Mouse (Mus musculus) liver, postnatal 0 days (tissue): ENCODE data around the gene Rnf43. TPM values are rescaled to one million over a fixed set of nuclear protein-coding genes. Genes with fewer than 3 reads are reported as not detected.

Experiments
- ATAC-seq: fragments of 200-750 bp; cut with Nextera tagmentation; 2 replicates; pipeline ENCODE4 v1.8.0; 2017; ENCODE audit warnings: mild to moderate bottlenecking, moderate library complexity
- DNase-seq: peaks from one replicate; pipeline ENCODE4 v3.0.0-alpha.2; 2016
- H3K27ac ChIP-seq: fragments of 300-500 bp; sonication (generic); 2 replicates; pipeline ENCODE4 v1.5.1; 2014; ENCODE audit warnings: antibody characterized with exemption, moderate library complexity, mild to moderate bottlenecking, low read depth
- H3K27me3 ChIP-seq: fragments of 300-500 bp; sonication (generic); 2 replicates; pipeline ENCODE4 v1.6.1; 2014; ENCODE audit warnings: low read length, control low read depth, mixed read lengths; ENCODE audit not compliant: insufficient read depth
- H3K36me3 ChIP-seq: fragments of 300-500 bp; sonication (generic); replicated peaks from 2 replicates; pipeline ENCODE4 v1.6.1; 2014; ENCODE audit warnings: mild to moderate bottlenecking, control low read depth, low read length, moderate library complexity, mixed read lengths; ENCODE audit not compliant: insufficient read depth
- H3K4me1 ChIP-seq: fragments of 300-500 bp; sonication (generic); 2 replicates; pipeline ENCODE4 v1.6.1; 2014; ENCODE audit warnings: antibody characterized with exemption, mild to moderate bottlenecking, control low read depth; ENCODE audit not compliant: insufficient read depth
- H3K4me2 ChIP-seq: fragments of 300-500 bp; sonication (generic); 2 replicates; pipeline ENCODE4 v1.6.1; 2014; ENCODE audit warnings: low read depth, mild to moderate bottlenecking, low read length, moderate library complexity, mixed read lengths
- H3K4me3 ChIP-seq: fragments of 300-500 bp; sonication (generic); 2 replicates; pipeline ENCODE4 v1.5.1; 2014; ENCODE audit warnings: low read depth, low read length
- H3K9ac ChIP-seq: fragments of 300-500 bp; sonication (generic); replicated peaks from 2 replicates; pipeline ENCODE4 v1.6.1; 2014; ENCODE audit warnings: mild to moderate bottlenecking, moderate library complexity
- H3K9me3 ChIP-seq: fragments of 300-500 bp; sonication (generic); 2 replicates; pipeline ENCODE4 v1.6.1; 2016; ENCODE audit warnings: mild to moderate bottlenecking, control low read depth, low read length, mixed read lengths
- CTCF ChIP-seq: sonication (generic); IDR thresholded peaks from 2 replicates; pipeline ENCODE4 v1.5.1; 2016; ENCODE audit warnings: antibody characterized with exemption, low read depth
- EP300 ChIP-seq: IDR thresholded peaks from 2 replicates; pipeline ENCODE4 v1.6.1; 2016; ENCODE audit warnings: antibody characterized with exemption, low read depth, mild to moderate bottlenecking
- WGBS: fragments of 180-500 bp; shearing (Covaris S2); extraction: QIAGEN DNeasy Blood & Tissue Kit; methylation state at CpG from one replicate; pipeline ENCODE4 v1.1.7; 2014; ENCODE audit not compliant: insufficient replicate concordance; 5-methylcytosine and 5-hydroxymethylcytosine counted together
- polyA plus RNA-seq: library from polyadenylated mRNA; unstranded; fragments of >200 nt; fragmentation: Nextera tagmentation; extraction: Ambion mirVana; gene quantifications from 2 replicates; pipeline ENCODE4 v1.2.1, GENCODE M21; 2015

Gene Rnf43
- polyA plus RNA-seq, 1 experiment from 2014 or later = 4.2 TPM

GRCm38 (mm10) chr11:87722891-87723290, 60.4 kb downstream of the Rnf43 start:
- H3K4me1 ChIP-seq = peaks cover 24% of the 10 kb centered on the region
- DNase-seq (no peak), ATAC-seq (no peak)

GRCm38 (mm10) chr11:87725515-87725914, 63.0 kb downstream of the Rnf43 start:
- Histone ChIP-seq H3K27me3 (no peaks in the 10 kb centered on the region), H3K9ac (peak overlapping the region; percentile 62), H3K4me3 (no peak overlapping the region), H3K4me1 (peaks cover 36% of the 10 kb centered on the region), H3K36me3 (no peaks in the 10 kb centered on the region), H3K27ac (peak overlapping the region; percentile 93), H3K9me3 (no peaks in the 10 kb centered on the region), H3K4me2 (peak overlapping the region; percentile 62)
- no peak for TF ChIP-seq CTCF
- no peak for TF ChIP-seq EP300
- ATAC-seq (no peak), DNase-seq (no peak)

More at GRCm38 (mm10) chr11:87722891-87723290, 60.4 kb downstream of the Rnf43 start:
- Histone ChIP-seq H3K9me3 (no peaks in the 10 kb centered on the region), H3K4me2 (no peak overlapping the region), H3K4me3 (no peak overlapping the region), H3K27me3 (no peaks in the 10 kb centered on the region), H3K27ac (no peak overlapping the region), H3K9ac (no peak overlapping the region), H3K36me3 (0 out of 2 replicates have a peak, but pooled peaks cover 3% of the 10 kb centered on the region)
- 84% methylated on average over 4 of the region's 4 CpGs for WGBS
- TF ChIP-seq EP300 (no peak), CTCF (peak; percentile 35)

GRCm38 (mm10) chr11:87725964-87726562, 63.5 kb downstream of the Rnf43 start:
- H3K9ac ChIP-seq = peak overlapping the region; percentile 62
- peak; percentile 95 for ATAC-seq
- H3K9me3 ChIP-seq = no peaks in the 10 kb centered on the region
- DNase-seq = peak; percentile 71
- H3K4me1 ChIP-seq = peaks cover 36% of the 10 kb centered on the region
- TF ChIP-seq EP300 (peak; percentile 99), CTCF (no peak)
- no peaks in the 10 kb centered on the region for H3K27me3 ChIP-seq
- 33% methylated on average over 6 of the region's 6 CpGs for WGBS
- H3K4me2 ChIP-seq = peak overlapping the region; percentile 62
- peaks cover 2% of the 10 kb centered on the region; the same call in 1 of the 2 replicates for H3K36me3 ChIP-seq
- H3K27ac ChIP-seq = peak overlapping the region; percentile 93
- H3K4me3 ChIP-seq = no peak overlapping the region

GRCm38 (mm10) chr11:87727021-87727420, 64.5 kb downstream of the Rnf43 start:
- DNase-seq = no peak
- Histone ChIP-seq H3K4me2 (no peak overlapping the region), H3K4me1 (peaks cover 36% of the 10 kb centered on the region), H3K27ac (peak overlapping the region; percentile 93), H3K9me3 (no peaks in the 10 kb centered on the region), H3K4me3 (no peak overlapping the region), H3K9ac (no peak overlapping the region; the same call in 1 of the 2 replicates), H3K27me3 (no peaks in the 10 kb centered on the region), H3K36me3 (peaks cover 11% of the 10 kb centered on the region; the same call in 1 of the 2 replicates)
- ATAC-seq = no peak
- TF ChIP-seq CTCF = no peak
- no peak for TF ChIP-seq EP300
- WGBS = 62% methylated on average over 11 of the region's 11 CpGs

DNA sequence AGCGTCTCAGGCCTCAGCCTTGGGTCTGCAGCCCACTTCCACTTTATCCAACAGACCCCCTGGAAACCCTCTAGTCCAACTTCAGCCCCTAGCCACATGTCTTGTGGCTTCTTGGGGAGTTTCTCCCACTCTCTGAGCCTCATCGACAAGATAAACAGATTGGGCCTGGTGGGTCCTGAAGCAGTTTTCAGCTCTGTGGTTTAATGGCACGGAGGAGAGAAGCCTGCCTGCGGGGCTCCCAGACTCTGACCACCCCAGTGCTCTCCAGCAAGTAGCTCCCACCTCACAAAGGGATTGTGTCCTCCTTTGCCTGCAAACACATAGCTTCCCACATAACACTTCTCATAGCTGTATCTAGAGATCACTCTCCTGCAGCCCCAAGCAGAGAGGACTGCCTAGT, 64.9 kb downstream of the Rnf43 start:
- H3K27me3 ChIP-seq = no peaks in the 10 kb centered on the region
- no peak overlapping the region for H3K4me2 ChIP-seq
- H3K9ac ChIP-seq = peak overlapping the region; percentile 30; the same call in 1 of the 2 replicates
- TF ChIP-seq EP300 = no peak
- TF ChIP-seq CTCF = no peak
- no peaks in the 10 kb centered on the region for H3K9me3 ChIP-seq
- peaks cover 13% of the 10 kb centered on the region; the same call in 1 of the 2 replicates for H3K36me3 ChIP-seq
- ATAC-seq (no peak), DNase-seq (no peak)
- peaks cover 36% of the 10 kb centered on the region for H3K4me1 ChIP-seq
- H3K4me3 ChIP-seq = no peak overlapping the region
- WGBS = 57% methylated on average over 4 of the region's 4 CpGs
- H3K27ac ChIP-seq = peak overlapping the region; percentile 93; the same call in 1 of the 2 replicates

DNA sequence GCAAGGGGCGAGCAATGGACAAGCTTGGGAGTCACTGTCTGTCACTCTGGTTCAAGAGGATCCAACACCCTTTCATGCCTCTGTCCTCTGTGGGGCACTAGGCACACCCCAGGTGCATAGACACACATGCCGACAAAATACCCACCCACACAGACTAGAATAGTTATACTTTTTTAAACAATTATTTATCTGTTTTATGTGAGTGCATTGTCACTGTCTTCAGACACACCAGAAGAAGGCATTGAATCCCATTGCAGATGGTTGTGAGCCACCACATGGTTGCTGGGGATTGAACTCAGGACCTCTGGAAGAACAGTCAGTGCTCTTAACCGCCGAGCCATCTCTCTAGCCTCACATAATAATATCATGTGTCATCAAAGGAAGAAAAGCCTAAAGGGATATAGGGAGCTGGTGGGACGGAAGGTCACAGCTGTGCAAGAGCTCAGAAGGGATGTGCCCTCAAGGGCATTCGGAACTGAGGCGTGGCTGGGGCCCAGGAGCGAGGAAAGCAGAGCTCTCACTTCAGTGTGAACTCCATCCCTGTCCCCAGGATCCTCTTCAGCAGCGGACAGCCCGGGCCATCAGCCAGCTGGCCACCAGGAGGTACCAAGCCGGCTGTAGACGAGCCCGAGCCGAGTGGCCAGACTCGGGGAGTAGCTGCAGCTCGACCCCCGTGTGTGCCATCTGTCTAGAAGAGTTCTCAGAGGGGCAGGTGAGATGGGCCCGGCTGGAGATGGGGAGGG, 66.5 kb downstream of the Rnf43 start:
- Histone ChIP-seq H3K9ac (peak overlapping the region; percentile 55), H3K4me2 (peak overlapping the region; percentile 62), H3K4me3 (peak overlapping the region; percentile 19), H3K36me3 (peaks cover 13% of the 10 kb centered on the region; the same call in 1 of the 2 replicates), H3K27me3 (no peaks in the 10 kb centered on the region), H3K27ac (peak overlapping the region; percentile 84), H3K9me3 (no peaks in the 10 kb centered on the region), H3K4me1 (peaks cover 39% of the 10 kb centered on the region)
- no peak for TF ChIP-seq CTCF
- TF ChIP-seq EP300 = no peak
- DNase-seq (no peak), ATAC-seq (no peak)
- WGBS = 58% methylated on average over 18 of the region's 18 CpGs
